8 mouse cellular contexts compared by ENCODE assay signal in the genomic region with DNA sequence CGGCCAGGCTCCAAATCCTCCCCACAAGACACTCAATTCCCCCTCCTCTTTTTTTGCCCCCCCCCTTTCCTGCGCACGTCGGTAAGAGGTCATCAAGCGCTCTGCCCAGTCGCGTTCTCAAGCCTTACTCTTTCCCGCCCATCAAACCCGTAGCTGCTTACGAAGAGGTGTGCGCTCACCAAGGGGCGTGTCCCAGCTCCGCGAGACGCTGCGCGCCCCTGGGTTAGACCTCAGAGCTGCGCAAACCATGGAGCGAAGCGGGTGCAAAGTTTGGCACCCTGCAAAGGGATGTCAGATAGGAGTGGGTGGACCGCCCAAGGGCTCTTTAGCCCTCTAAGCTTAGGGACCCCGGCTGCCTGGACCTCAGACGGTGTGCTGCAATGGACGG. TPM values are rescaled to one million over a fixed set of nuclear protein-coding genes. Genes with fewer than 3 reads are reported as not detected.
DNase-seq lines count a peak whose midpoint lies in the region; ATAC-seq lines count a peak whose summit lies in the region.
"Had no signal": no experiment of that assay in that cellular context is flagged by ENCODE, and none has a peak within 500 bp of the region (broad histone marks: within the 10 kb centered on the region; RNA-seq: fewer than 3 reads in every experiment).

No protein-coding gene starts in this region.

- no peak overlapping the region for H3K27ac ChIP-seq in embryonic facial prominence, embryonic 10.5 days (replicated peaks)
- no peak overlapping the region for H3K27ac ChIP-seq in hindbrain, embryonic 14.5 days
- H3K27ac ChIP-seq in liver, embryonic 13.5 days: no peak overlapping the region
- H3K27ac ChIP-seq in neural tube, embryonic 15.5 days (replicated peaks): no peak overlapping the region

- no peak overlapping the region for H3K9ac ChIP-seq in hindbrain, embryonic 14.5 days
- no peak overlapping the region for H3K9ac ChIP-seq in liver, embryonic 13.5 days
- no peak overlapping the region; the same call in 1 of the 2 replicates for H3K9ac ChIP-seq in neural tube, embryonic 15.5 days (replicated peaks)

- H3K4me2 ChIP-seq in hindbrain, embryonic 14.5 days (replicated peaks): peak overlapping the region; percentile 65
- peak overlapping the region; percentile 28; the same call in 1 of the 2 replicates for H3K4me2 ChIP-seq in liver, embryonic 13.5 days
- peak overlapping the region; percentile 65 for H3K4me2 ChIP-seq in neural tube, embryonic 15.5 days

- ATAC-seq in hindbrain, embryonic 14.5 days (ENCODE audit: low FRiP score): peak; percentile 85
- no peak for ATAC-seq in liver, embryonic 13.5 days (ENCODE audit: low read depth)
- ATAC-seq in neural tube, embryonic 15.5 days (ENCODE audit: low FRiP score): peak; percentile 88

- peak; percentile 6 for DNase-seq in urinary bladder, postnatal 14 days (ENCODE audit: low spot score)
- DNase-seq in urinary bladder, adult 2 months (ENCODE audit: low spot score): no peak
- DNase-seq in embryonic facial prominence, embryonic 10.5 days (ENCODE audit: low spot score): peak; percentile 77
- DNase-seq in hindbrain, embryonic 14.5 days (ENCODE audit: low spot score): peak; percentile 33
- DNase-seq in liver, embryonic 13.5 days: no peak
- no peak for DNase-seq in layer of hippocampus, postnatal 14 days (ENCODE audit: low spot score in 2 of 2)

- WGBS in embryonic facial prominence, embryonic 10.5 days: 13% methylated on average over 24 of the region's 24 CpGs
- WGBS in hindbrain, embryonic 14.5 days: 12% methylated on average over 21 of the region's 24 CpGs
- 17% methylated on average over 24 of the region's 24 CpGs for WGBS in liver, embryonic 13.5 days (ENCODE audit: insufficient replicate concordance)
- WGBS in neural tube, embryonic 15.5 days: 22% methylated on average over 24 of the region's 24 CpGs

- no peaks in the 10 kb centered on the region for H3K36me3 ChIP-seq in embryonic facial prominence, embryonic 10.5 days (replicated peaks)
- no peaks in the 10 kb centered on the region for H3K36me3 ChIP-seq in hindbrain, embryonic 14.5 days (replicated peaks; ENCODE audit: control insufficient read depth, insufficient read depth)
- H3K36me3 ChIP-seq in liver, embryonic 13.5 days: no peaks in the 10 kb centered on the region
- H3K36me3 ChIP-seq in neural tube, embryonic 15.5 days: no peaks in the 10 kb centered on the region

- H3K9me3 ChIP-seq in embryonic facial prominence, embryonic 10.5 days: 0 out of 2 replicates have a peak, but pooled peaks cover 2% of the 10 kb centered on the region
- no peaks in the 10 kb centered on the region for H3K9me3 ChIP-seq in hindbrain, embryonic 14.5 days (ENCODE audit: control insufficient read depth, low read length)
- no peaks in the 10 kb centered on the region for H3K9me3 ChIP-seq in liver, embryonic 13.5 days (replicated peaks)
- H3K9me3 ChIP-seq in neural tube, embryonic 15.5 days (replicated peaks): no peaks in the 10 kb centered on the region

- peak overlapping the region; percentile 54 for H3K4me3 ChIP-seq in embryonic facial prominence, embryonic 10.5 days
- H3K4me3 ChIP-seq in hindbrain, embryonic 14.5 days (replicated peaks; ENCODE audit: low read length): peak overlapping the region; percentile 38
- no peak overlapping the region for H3K4me3 ChIP-seq in liver, embryonic 13.5 days (replicated peaks)
- peak overlapping the region; percentile 41 for H3K4me3 ChIP-seq in neural tube, embryonic 15.5 days (replicated peaks)
- H3K4me3 ChIP-seq: erythroblast, embryonic 14.5 days had no signal

- peaks cover 44% of the 10 kb centered on the region for H3K27me3 ChIP-seq in embryonic facial prominence, embryonic 10.5 days (replicated peaks; ENCODE audit: low read depth, poor library complexity, severe bottlenecking)
- H3K27me3 ChIP-seq in hindbrain, embryonic 14.5 days (ENCODE audit: control insufficient read depth, insufficient read depth, low read length): peaks cover 15% of the 10 kb centered on the region
- peaks cover 21% of the 10 kb centered on the region for H3K27me3 ChIP-seq in liver, embryonic 13.5 days
- peaks cover 10% of the 10 kb centered on the region; the same call in 1 of the 2 replicates for H3K27me3 ChIP-seq in neural tube, embryonic 15.5 days (replicated peaks)

- H3K4me1 ChIP-seq in embryonic facial prominence, embryonic 10.5 days: no peaks in the 10 kb centered on the region; the same call in 1 of the 2 replicates
- H3K4me1 ChIP-seq in hindbrain, embryonic 14.5 days (replicated peaks; ENCODE audit: control insufficient read depth, insufficient read depth, low read length): no peaks in the 10 kb centered on the region
- H3K4me1 ChIP-seq in liver, embryonic 13.5 days (replicated peaks): no peaks in the 10 kb centered on the region
- H3K4me1 ChIP-seq in neural tube, embryonic 15.5 days: no peaks in the 10 kb centered on the region; the same call in 1 of the 2 replicates

RNA-seq across cellular contexts. Expression of a gene that starts 0.9 kb away (rescaled TPM):
- 0.01 and 0.04 TPM in 2 replicates for polyA plus RNA-seq in urinary bladder, adult 2 months (2012; rRNA removed)
- 1.3 and 1.4 TPM in 2 replicates for polyA plus RNA-seq in embryonic facial prominence, embryonic 10.5 days (2016; fragmentation: Nextera tagmentation; extraction: Ambion mirVana)
- polyA plus RNA-seq in hindbrain, embryonic 14.5 days (2014; fragmentation: Nextera tagmentation; extraction: Ambion mirVana): 3.9 and 5.7 TPM in 2 replicates
- polyA plus RNA-seq in liver, embryonic 13.5 days (2015; fragmentation: Nextera tagmentation; extraction: Ambion mirVana): 0.17 and 0.25 TPM in 2 replicates
- 2.7 and 3.0 TPM in 2 replicates for polyA plus RNA-seq in neural tube, embryonic 15.5 days (2015; fragmentation: Nextera tagmentation; extraction: Ambion mirVana)
- total RNA-seq in layer of hippocampus, postnatal 14 days (2021): 1 to 10 TPM; 2.1 to 2.6 TPM
- polyA plus RNA-seq: erythroblast, embryonic 14.5 days had no signal

Comparison
In these comparisons a context has a peak if more than half of its experiments do, and no peak if none do; other contexts are left out.
1. DNase-seq: peak in urinary bladder, postnatal 14 days (single experiment), embryonic facial prominence, embryonic 10.5 days (single experiment) and hindbrain, embryonic 14.5 days (single experiment); none in urinary bladder, adult 2 months (single experiment), liver, embryonic 13.5 days (single experiment) and layer of hippocampus, postnatal 14 days (0 of 2).
2. Peak in every context shown above with its lines, with median percentiles within 50 percentile points of each other: H3K4me2 ChIP-seq.